34 mouse cellular contexts compared by ENCODE assay signal in genomic region chr4:104476841-104477240, GRCm38 (mm10).
"Had no signal": no experiment of that assay in that cellular context is flagged by ENCODE, and none has a peak within 500 bp of the region (broad histone marks: within the 10 kb centered on the region; RNA-seq: fewer than 3 reads in every experiment).

No protein-coding gene starts in this region.

- DNase-seq: heart, postnatal 14 days; heart, postnatal 36 days; heart, postnatal 4 days; kidney, adult 11 months; kidney, adult 18-20 months; kidney, adult 2 months; kidney, adult 8-10 months; kidney, adult 9 months; kidney, postnatal 10 days; kidney, postnatal 14 days; kidney, postnatal 25 days; kidney, postnatal 36 days; kidney, postnatal 4 days; layer of hippocampus, adult 9-11 months; layer of hippocampus, postnatal 36 days had no signal

- H3K27ac ChIP-seq: heart, embryonic 10.5 days; heart, embryonic 13.5 days; heart, embryonic 15.5 days; hindbrain, embryonic 10.5 days; hindbrain, embryonic 12.5 days; hindbrain, embryonic 13.5 days; hindbrain, embryonic 14.5 days; hindbrain, embryonic 15.5 days; hindbrain, postnatal 0 days; intestine, embryonic 15.5 days; kidney, embryonic 15.5 days; kidney, postnatal 0 days; left cerebral cortex, adult 2 months had no signal

- H3K4me2 ChIP-seq: heart, embryonic 11.5 days; heart, embryonic 12.5 days; heart, embryonic 13.5 days; heart, embryonic 15.5 days; hindbrain, embryonic 12.5 days; hindbrain, embryonic 13.5 days; hindbrain, embryonic 14.5 days; hindbrain, embryonic 15.5 days; intestine, embryonic 15.5 days; kidney, embryonic 15.5 days had no signal

- H3K4me1 ChIP-seq: heart, embryonic 10.5 days; heart, embryonic 12.5 days; heart, embryonic 13.5 days; heart, embryonic 15.5 days; hindbrain, embryonic 12.5 days; hindbrain, embryonic 13.5 days; hindbrain, embryonic 15.5 days; intestine, embryonic 15.5 days; kidney, embryonic 15.5 days had no signal

- H3K27me3 ChIP-seq: heart, embryonic 12.5 days; heart, embryonic 13.5 days; heart, embryonic 15.5 days; hindbrain, embryonic 12.5 days; hindbrain, embryonic 13.5 days; hindbrain, embryonic 15.5 days; intestine, embryonic 15.5 days; kidney, embryonic 15.5 days had no signal

- H3K36me3 ChIP-seq: heart, embryonic 10.5 days; heart, embryonic 12.5 days; heart, embryonic 13.5 days; heart, embryonic 15.5 days; hindbrain, embryonic 10.5 days; hindbrain, embryonic 12.5 days; hindbrain, embryonic 13.5 days; hindbrain, embryonic 15.5 days; intestine, embryonic 15.5 days; kidney, embryonic 15.5 days had no signal

- H3K4me3 ChIP-seq: heart, embryonic 10.5 days; heart, embryonic 12.5 days; heart, embryonic 13.5 days; heart, embryonic 15.5 days; hindbrain, embryonic 10.5 days; hindbrain, embryonic 12.5 days; hindbrain, embryonic 13.5 days; hindbrain, embryonic 15.5 days; intestine, embryonic 15.5 days; kidney, embryonic 15.5 days; left cerebral cortex, adult 2 months had no signal

- ATAC-seq: hindbrain, embryonic 16.5 days; hindbrain, postnatal 0 days; inflammation-experienced regulatory T-cells, adult 6 months; intestine, embryonic 15.5 days; intestine, embryonic 16.5 days; intestine, postnatal 0 days had no signal

- H3K9ac ChIP-seq: heart, embryonic 12.5 days; heart, embryonic 13.5 days; heart, embryonic 15.5 days; hindbrain, embryonic 12.5 days; hindbrain, embryonic 13.5 days; hindbrain, embryonic 14.5 days; hindbrain, embryonic 15.5 days; intestine, embryonic 15.5 days; kidney, embryonic 15.5 days had no signal

- H3K9me3 ChIP-seq: heart, embryonic 10.5 days; heart, embryonic 12.5 days; heart, embryonic 13.5 days; heart, embryonic 15.5 days; hindbrain, embryonic 10.5 days; hindbrain, embryonic 12.5 days; hindbrain, embryonic 13.5 days; hindbrain, embryonic 15.5 days; intestine, embryonic 15.5 days; kidney, embryonic 15.5 days had no signal
